Mouse (Mus musculus): ENCODE results near the gene Fstl1. TPM values are rescaled to one million over a fixed set of nuclear protein-coding genes. Genes with fewer than 3 reads are reported as not detected.

The Fstl1 gene
- total RNA-seq, 4 experiments from 2014 or later, result 19.3 to 28.8 (median 21.9) TPM

DNA sequence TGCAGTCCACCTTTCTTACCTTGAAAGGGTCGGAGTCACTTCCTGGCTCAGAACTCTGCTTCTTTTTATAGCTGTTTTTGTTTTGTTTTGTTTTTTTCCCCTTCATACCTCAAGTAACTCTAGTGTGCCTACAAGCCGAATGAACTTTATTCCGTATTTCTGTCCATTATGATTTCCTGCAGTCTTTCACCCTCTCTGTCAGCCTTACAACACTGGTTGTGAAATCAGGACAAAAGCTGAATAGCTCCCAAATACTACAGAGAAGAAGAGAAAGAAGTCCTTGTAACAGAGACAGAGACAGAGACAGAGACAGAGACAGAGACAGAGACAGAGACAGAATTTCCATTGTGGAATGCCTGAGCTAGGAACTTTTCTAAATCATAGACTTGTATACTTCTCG is 41.3 kb downstream of the Fstl1 start:
- no peak for DNase-seq (ENCODE audit: low spot score in 2 of 2)

DNA sequence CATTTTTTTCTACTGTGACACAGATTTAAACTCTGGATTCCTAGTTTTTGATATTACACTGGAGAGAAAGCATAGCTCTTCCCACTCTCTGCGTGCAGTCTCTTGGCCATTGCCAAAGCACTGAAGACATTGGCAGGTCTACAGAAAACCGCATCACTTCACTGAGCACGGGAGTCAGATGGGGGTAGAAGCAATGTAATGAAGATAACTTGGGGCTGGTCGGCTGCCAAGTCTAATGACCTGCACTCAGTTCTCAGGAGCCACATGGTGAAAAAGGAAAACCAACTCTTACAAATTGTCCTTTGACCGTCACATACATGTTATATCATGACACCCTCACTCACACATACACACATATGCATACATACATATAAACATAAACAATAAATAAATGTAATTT is 47.3 kb downstream of the Fstl1 start:
- no peak for DNase-seq (ENCODE audit: low spot score in 2 of 2)

DNA sequence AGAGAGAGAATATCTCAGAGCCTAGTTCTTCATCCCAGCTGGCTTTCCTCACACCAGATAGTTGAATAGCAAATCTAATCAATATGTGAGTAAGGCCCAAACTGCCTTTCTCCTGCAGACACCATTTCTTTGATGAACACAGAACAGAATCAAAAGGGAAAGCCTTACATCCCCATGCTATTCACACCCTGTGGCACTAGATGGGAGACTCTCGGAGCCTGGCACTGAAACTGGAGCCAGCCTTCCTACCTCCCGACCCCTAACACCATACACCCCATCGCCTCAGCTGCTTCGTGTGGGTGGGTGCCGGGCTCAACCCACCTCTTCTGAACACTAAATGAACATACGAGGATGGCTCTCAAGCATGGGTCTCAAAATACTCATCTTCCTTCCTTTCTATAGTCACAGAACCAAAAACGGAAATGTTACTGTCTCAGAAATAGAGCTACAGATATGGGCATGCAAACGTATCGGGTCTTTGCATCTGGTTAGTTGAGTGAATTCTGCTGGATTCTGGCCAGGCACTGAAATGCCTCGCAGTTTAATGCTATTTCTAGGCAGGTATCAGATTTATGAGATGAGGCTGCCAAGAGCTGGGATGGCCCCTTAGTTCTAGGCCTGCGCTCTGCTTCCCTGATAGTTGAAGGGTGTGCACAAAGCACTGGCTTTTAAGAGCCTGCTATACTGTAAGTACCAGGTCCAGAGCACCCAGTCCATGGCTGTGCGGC is 48.3 kb downstream of the Fstl1 start:
- no peak for DNase-seq (ENCODE audit: low spot score in 2 of 2)

DNA sequence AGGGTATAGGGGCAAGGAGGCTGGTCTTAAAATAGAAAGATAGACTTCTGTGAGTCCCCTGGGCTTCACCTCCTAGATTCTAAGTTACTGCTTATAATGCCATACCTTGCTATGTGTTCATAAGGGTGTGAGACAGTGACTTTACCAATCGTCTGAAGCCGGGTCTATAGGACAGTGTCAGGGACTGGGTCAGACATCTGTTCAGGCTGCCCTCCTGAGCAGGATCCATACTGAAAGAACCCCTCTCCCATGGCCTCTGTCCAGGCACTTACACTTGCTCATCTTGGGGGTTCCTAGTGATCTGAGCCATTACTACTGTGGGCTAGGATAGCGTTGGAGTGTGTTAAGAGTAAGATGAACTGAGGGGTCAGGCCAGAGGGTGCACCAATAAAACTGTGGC is 49.6 kb downstream of the Fstl1 start:
- no peak for DNase-seq (ENCODE audit: low spot score in 2 of 2)

DNA sequence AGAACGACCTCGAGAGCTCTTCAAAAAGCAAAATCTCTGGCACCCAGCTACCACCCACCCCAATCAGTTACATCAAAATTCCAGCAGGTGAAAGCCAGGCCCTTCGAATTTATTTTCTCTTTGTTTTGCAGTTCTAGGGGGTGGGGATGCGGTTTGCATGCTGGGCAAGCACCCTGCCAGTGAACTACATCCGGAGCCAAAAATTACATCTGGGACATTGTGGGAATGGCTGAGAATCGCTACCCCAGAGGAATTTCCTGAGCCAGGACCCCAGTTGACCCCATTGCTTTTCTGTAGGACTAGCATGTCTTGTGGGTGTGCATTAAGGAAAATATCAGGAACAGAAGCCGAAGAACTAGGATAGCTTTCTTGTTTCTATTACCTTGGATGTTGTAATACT is 54.4 kb downstream of the Fstl1 start:
- DNase-seq (ENCODE audit: low spot score in 2 of 2), result no peak

DNA sequence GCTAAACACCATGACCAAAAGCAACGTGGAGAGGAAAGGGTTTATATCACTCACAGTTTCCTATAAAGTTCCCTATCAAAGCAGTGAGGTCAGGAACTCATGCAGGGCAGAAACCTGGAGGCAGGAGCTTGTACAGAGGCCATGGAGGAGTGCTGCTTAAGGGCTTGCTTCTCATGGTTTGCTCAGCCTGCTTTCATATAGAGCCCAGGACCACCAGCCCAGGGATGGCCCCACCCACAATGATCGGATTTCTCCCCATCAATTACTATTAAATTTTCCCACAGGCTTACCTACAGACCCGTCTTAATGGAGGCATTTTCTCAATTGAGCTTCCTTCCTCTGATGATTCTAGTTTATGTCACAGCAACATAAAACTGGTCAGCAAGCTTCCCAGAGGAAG is 60.9 kb downstream of the Fstl1 start:
- no peak for DNase-seq (ENCODE audit: low spot score in 2 of 2)

DNA sequence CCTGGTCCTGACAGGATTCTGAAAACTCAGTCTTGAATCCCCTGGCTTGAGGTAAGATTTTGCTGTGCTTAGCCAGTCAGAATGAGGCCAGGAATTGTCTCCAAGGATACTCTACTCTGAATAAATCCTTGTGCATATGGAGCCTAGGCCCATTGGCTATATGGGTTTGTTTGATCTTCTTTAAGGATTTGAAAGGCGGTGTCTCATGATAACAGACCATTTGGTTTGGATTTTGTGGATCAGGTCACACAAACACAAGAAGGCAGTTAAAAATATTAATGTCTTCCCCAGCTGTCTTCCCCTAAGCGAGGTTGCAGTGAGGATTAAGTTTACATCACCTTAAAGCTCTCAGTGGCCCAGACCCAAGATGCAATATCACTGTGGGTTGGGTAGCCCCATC is 65.8 kb downstream of the Fstl1 start:
- DNase-seq (ENCODE audit: low spot score in 2 of 2), result no peak

DNA sequence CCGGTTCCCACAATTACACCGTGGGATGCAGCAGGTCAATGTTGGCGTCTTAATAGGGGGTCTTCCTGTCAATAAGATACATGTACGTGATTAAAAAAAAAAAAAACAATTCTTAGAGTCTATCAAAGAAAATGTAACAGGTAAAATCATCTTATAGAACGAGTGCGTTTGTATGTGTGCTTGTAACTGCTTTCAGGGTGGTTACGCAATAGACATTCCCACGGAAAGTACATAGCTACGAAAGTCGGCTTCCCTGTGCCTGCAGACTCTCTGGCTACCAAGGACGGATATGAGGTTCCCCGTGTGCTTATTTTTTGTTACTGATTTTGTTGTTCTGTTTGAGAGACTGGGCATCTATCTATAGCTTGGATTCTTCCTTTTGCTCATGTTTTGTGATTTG is 67.1 kb downstream of the Fstl1 start:
- DNase-seq (ENCODE audit: low spot score in 2 of 2), result no peak

DNA sequence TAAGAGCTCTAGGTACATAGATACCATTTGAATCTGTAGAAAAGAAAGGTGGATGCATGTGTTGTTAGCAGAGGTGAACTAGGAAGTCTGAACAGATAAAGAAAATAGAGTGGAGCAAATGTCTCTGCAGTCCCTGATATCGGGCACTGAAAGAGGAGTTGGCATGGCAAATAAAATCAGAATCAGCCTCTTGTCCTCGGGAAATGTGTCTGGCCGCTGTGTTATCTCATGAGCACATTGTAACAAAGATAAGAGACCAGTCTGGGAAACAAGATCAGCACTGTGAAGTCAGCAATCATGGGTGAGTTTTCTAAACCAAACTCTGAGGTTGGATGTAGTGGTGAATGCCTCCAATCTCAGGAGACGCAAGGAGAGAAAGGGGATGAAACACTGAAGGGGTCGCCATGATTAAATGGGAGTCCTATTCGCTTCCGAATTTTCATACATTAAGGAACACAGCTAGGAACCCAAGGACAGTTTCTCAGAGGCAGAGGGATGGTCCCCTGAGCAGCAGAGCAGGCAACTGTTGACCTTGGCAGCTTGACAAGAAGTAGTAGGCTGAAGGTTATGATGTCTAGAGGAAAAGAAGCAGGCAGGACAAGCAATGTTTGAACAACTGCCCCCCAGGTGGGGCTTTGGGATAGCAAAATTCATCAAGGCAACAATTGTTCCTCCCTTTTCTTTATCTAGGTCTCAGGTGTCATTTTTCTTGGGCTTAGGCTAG is 68.7 kb downstream of the Fstl1 start:
- no peak for DNase-seq (ENCODE audit: low spot score in 2 of 2)

DNA sequence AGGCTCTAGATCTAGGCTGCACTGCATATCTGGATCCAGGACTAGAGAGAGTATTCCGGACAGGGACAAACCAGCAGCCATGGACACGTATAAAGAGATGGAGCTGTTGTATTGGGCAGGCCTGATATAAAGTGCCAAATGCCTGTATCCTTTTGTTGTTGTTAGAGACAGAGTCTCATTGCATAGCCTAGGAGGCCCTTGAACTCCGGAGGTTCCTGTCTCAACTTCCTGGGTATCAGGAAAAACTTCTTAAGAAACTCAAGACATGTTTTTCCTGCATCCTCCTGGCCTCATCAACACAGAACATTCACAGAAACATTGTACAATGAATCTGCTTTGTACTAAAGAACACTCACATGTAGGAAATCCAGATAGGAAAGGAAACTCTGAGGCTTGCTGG is 70.4 kb downstream of the Fstl1 start:
- no peak for DNase-seq (ENCODE audit: low spot score in 2 of 2)

DNA sequence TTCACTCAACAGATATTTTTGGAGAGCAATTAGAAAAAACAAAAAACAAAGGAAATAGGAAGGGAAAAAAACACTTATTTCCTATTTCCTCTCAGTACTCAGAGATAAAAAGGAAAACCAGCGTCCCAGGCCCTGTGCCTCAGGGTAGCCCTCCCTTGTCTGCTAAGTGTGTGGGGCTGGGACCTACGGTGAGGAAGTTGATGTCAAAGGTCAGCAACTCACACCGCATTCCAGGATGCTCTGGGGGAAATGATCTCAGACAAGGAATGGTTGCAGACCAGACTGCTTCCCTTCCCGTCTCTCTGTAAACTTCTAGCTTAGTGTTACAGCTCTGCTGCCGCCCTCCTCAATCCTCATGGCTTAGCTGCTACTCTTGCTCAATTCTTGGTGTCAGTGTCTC is 74.7 kb downstream of the Fstl1 start:
- DNase-seq (ENCODE audit: low spot score in 2 of 2), result no peak

DNA sequence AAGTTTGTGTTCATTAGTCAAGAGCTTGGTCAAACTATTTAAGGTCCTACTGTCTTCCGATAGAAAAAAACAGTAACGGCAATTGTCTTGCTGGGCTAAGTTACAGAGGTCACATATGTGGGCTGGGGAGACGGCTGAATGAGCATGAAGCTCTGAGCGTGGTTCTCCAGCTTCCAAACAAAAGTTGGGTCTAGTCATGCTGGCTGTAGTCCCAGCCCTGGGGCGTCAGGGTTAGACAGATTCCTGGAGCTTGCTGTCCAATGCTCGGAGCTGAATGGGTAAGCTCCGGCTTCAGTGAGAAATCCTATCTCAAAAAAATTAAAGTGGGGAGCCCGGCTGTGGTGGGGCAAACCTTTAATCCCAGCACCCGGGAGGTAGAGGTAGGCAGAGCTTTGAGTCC is 76.6 kb downstream of the Fstl1 start:
- no peak for DNase-seq (ENCODE audit: low spot score in 2 of 2)

DNA sequence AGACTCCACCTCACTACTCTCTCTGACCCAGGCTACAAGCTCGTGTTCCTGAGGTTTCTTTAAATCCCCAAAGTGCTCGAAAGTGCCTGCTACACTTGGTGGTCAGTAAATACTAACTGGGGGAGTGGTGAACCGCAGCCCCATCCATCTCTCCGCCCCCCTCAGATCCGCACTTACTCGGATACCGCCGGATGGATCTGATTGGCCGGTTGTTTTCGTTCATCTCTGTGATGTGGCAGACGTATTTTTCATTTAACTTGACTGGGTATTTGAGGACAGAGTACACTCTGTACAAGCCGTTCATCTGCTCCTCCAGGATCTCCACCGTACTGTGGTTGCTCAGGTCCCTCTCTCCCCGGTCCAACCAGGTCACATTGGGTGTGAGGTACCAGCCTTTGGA is 77.4 kb downstream of the Fstl1 start:
- DNase-seq (ENCODE audit: low spot score in 2 of 2), result no peak

DNA sequence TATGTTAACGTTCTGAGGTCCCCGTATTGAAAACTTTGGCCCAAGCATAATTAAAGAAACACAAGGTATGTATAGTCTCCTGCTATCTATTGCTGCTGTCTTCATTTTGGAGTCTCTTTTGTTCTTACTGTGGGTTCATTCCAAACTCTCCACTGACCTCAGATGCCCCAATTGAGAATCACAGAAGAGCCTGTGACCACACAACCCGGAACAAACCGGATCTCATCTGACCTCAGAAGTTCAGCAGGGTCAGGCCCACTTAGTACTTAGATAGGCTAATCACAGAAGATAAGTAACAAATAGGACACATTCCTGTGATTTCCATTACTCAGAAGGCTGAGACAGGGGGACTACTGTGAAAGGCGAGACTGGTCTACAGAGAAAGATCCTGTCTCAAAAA is 77.9 kb downstream of the Fstl1 start:
- no peak for DNase-seq (ENCODE audit: low spot score in 2 of 2)

DNA sequence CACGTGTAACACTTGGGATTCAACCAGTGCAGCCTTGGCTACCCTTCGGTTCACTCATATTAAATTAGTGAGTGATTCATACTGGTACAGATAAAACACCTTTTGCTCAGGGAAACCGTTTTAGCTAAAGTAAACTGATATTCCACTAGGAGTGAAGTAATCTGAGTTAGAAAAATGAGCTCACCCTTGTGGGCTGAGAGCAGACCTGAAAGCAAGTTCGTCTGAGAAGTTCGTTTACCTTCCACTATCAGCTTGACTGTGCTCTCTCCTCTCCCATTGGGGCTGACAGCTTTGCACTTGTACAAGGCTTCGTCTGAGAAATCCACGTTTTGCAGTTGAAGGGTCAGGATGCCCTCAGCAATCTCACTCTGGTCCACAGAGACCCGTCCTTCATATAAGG is 78.9 kb downstream of the Fstl1 start:
- DNase-seq (ENCODE audit: low spot score in 2 of 2), result no peak

DNA sequence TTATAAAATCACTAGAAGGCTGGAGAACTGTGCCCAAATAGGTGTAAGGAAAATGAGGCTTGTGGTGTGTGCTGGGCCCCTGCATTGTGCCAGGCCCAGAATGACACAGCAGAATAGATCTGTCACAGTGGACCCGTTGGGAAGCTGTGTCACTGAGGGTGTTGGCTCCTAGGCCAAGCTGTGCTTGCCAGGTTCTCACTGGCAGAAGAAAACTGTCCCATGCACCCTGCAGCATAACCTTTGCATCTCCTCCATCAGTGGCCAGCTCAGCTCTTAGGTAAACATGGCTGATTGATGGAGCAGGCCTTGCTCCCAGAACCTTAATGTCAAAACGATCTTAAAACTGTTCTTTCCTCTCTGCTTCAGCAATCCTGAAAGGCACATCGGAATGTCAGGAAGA is 79.7 kb downstream of the Fstl1 start:
- no peak for DNase-seq (ENCODE audit: low spot score in 2 of 2)

DNA sequence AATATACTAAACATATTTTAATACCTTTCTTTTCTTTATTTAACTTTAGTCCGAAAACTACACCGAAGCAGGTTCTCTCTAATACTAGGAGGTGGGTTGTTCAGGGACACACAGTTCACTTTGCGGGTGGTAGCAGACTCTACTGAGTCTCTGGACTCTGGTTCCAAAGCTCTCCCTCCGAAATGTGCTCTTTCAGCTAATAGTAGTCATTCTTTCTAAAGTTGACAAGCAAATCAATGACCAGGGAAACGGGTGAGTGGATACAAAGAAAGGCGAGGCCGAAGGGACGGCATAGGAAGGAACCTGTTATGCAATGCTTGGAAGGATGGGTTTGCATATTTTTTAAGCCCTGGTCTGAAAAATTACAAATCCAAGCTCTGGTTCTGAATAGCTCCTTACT is 80.8 kb downstream of the Fstl1 start:
- no peak for DNase-seq (ENCODE audit: low spot score in 2 of 2)

DNA sequence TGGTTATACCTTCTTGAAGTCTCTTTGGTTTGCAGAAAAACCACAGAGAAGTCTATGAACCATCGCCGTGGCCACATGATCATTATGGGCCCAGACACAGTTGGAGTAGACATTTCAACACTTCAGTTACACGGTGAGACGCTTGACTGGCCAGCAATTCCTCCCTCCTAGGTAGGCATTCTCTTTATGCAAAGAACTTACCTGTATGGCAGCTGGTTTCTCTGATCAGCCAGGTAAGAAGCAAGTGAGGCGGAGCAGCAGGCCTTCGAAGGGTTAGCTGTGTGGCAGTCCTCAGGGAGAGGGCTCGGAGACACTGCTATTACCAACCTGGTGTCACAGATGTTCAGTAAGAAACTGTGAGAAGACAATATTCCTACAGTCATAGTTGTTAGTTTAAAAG is 83.5 kb downstream of the Fstl1 start:
- no peak for DNase-seq (ENCODE audit: low spot score in 2 of 2)

DNA sequence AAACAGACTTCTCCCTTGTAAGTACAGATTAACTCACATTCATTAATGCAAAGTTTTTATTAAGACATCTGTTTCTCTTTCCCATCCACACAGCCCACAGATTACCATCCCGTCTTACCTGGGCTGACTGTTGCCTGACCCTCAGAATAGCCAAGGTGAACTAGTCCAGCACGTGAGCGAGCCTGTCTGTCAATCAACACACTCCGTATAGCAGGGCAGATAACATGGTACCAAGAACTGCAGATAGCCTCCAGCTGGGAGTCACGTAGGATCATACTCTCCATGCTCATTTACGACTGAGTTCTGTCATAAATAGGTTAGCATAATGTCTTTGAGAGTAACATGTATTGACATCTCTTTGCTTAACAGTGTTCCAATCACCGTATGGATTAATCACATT is 84.4 kb downstream of the Fstl1 start, which contains the start of gene Gm36028:
Gene Gm36028, minus strand, starts transcription at position 118 of the 400 bp plus-strand sequence.
- DNase-seq (ENCODE audit: low spot score in 2 of 2), result no peak

DNA sequence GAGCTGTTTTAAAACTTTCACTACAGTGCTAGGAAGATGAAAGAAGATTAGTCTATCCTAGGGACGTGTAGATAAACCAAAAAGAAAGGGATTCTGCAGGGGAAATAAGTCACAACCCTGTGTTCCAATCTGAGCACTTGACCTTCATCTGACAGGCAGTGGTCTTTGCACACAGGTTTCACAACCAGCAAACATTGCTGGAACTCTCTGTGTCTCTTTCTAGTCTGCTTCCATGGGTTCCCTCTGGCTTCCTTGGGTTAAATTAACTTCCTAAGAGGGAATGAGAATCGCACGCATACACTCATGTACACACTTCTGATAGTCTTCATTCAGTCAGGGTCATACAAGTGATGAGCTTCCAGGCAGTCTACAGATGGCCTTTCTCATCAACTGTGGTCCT is 87.2 kb downstream of the Fstl1 start:
- no peak for DNase-seq (ENCODE audit: low spot score in 2 of 2)

DNA sequence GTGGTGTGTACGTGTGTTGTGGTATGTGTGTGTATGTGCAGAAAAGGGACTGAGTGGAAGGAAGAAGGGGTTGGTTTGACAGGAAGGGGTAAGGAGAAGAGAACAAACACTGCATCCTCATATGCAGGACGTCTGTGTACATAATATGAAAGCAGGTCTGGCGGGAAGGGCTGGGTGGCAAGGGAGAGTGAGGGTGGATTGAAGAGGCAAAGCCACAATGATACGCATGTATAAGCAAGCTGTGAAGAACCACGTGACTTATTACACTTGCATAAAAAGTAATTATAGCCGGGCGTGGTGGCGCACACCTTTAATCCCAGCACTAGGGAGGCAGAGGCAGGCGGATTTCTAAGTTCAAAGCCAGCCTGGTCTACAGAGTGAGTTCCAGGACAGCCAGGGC is 89.2 kb downstream of the Fstl1 start:
- DNase-seq (ENCODE audit: low spot score in 2 of 2), result no peak

DNA sequence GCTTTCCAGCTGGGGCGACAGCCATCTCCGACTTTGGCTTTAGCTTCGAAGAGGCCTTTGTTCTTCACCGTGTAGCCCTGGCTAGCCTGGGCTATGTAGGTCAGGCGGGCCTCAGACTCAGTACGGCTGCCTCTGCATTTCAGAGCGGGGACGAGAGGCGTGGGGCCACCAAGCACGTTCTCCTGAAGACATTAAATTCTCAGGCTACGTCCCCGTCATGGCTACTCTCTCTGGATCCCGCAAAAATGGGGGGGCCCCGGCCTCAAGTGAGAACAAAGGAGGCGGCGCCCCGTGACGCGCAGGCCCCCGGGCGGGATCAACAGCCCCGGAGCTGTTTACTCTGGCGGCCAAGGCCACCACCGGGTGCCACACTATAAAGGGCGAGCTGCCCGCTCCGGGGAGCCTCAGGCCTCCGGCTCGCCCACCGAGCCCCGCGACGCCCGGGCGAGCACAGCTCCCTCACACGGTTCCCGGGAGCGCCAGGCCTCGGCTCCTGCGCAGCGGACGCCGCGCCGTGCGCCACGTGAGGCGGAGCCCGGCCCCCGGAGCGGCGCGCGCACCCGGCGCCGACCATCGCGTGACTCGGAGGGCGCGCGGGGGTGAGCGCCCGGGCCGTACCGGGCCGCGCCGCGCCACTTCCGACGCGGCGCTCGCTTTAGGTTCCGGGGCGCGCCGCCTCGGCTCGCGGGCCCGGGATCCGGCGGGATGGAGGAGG is 91.3 kb downstream of the Fstl1 start, which contains the start of gene Lrrc58:
Gene Lrrc58, plus strand, starts transcription at position 599 of the 715 bp plus-strand sequence.
- DNase-seq (ENCODE audit: low spot score in 2 of 2), result peak; percentile 75 to 78

Data from gastrocnemius, adult 8-10 months (tissue).